Mouse (Mus musculus) heart, adult 2 months (tissue): Measurements from ENCODE around the gene Dlst.

Experiments
- CTCF ChIP-seq: fragments of 200-600 bp; IDR thresholded peaks from 2 replicates; pipeline ENCODE4 v1.8.1; 2022; ENCODE audit warnings: antibody characterized with exemption, mild to moderate bottlenecking, moderate library complexity
- POLR2A ChIP-seq: fragments of 200-500 bp; IDR thresholded peaks from 2 replicates; pipeline ENCODE4 v1.6.1; 2011; ENCODE audit warnings: mild to moderate bottlenecking, low read depth, low read length, control low read depth; ENCODE audit not compliant: insufficient read depth

DNA sequence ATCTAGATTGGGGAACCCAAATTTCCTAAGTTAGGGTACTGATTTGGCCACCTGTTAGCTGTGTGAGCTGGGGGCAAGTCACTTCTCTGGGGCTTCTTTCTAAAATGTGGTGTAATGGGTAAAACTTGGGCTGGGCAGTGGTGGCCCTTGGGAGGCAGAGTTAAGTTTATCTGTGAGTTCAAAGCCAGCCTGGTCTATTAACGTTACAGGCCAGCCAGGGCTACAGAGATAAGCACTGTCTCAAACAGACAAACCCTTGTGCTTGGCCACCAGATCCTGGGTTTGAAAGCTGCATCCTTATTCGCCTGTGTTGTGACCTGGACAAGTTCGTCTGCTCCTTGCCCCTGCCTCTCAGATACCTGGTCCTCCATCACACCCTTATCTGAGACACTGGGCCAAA is 19.4 kb upstream of the Dlst start:
- no peak for TF ChIP-seq CTCF
- no peak for TF ChIP-seq POLR2A
